Mouse (Mus musculus) kidney, postnatal 0 days (tissue): ENCODE measurements around the gene Gm21985. TPM values are rescaled to one million over a fixed set of nuclear protein-coding genes. Genes with fewer than 3 reads are reported as not detected.
"Not testable (repeated sequence)": the region's sequence is repeated elsewhere in the genome, so short reads cannot be mapped to it uniquely, and the experiment has no call there.

Experiments
- ATAC-seq: fragments of 200-750 bp; cut with Nextera tagmentation; replicated peaks from 2 replicates; pipeline ENCODE4 v1.8.0; 2017; ENCODE audit warnings: low read depth, moderate number of reproducible peaks, moderate TSS enrichment, moderate library complexity; ENCODE audit not compliant: low FRiP score
- DNase-seq: peaks from one replicate; pipeline ENCODE4 v3.0.0-alpha.2; 2016; ENCODE audit warnings: low spot score
- H3K27ac ChIP-seq: fragments of 300-500 bp; sonication (generic); 2 replicates; pipeline ENCODE4 v1.5.1; 2014; ENCODE audit warnings: mild to moderate bottlenecking
- H3K27me3 ChIP-seq: fragments of 300-500 bp; sonication (generic); 2 replicates; pipeline ENCODE4 v1.6.1; 2014; ENCODE audit warnings: low read length, mixed read lengths; ENCODE audit not compliant: insufficient read depth
- H3K36me3 ChIP-seq: fragments of 300-500 bp; sonication (generic); 2 replicates; pipeline ENCODE4 v1.6.1; 2014; ENCODE audit warnings: low read length, mixed read lengths; ENCODE audit not compliant: insufficient read depth
- H3K4me1 ChIP-seq: fragments of 300-500 bp; sonication (generic); replicated peaks from 2 replicates; pipeline ENCODE4 v1.6.1; 2014; ENCODE audit warnings: antibody characterized with exemption, low read length, mixed read lengths; ENCODE audit not compliant: insufficient read depth
- H3K4me2 ChIP-seq: fragments of 300-500 bp; sonication (generic); 2 replicates; pipeline ENCODE4 v1.6.1; 2014; ENCODE audit warnings: mild to moderate bottlenecking, low read length, moderate library complexity, mixed read lengths
- H3K4me3 ChIP-seq: fragments of 300-500 bp; sonication (generic); replicated peaks from 2 replicates; pipeline ENCODE4 v1.5.1; 2014; ENCODE audit warnings: low read depth, low read length
- H3K9ac ChIP-seq: fragments of 300-500 bp; sonication (generic); 2 replicates; pipeline ENCODE4 v1.6.1; 2014; ENCODE audit warnings: low read depth, low read length
- H3K9me3 ChIP-seq: fragments of 300-500 bp; sonication (generic); replicated peaks from 2 replicates; pipeline ENCODE4 v1.6.1; 2016; ENCODE audit warnings: low read length, inconsistent platforms, mixed read lengths
- CTCF ChIP-seq: IDR thresholded peaks from 2 replicates; pipeline ENCODE4 v1.5.1; 2016; ENCODE audit warnings: antibody characterized with exemption, low read depth, mild to moderate bottlenecking, moderate library complexity
- WGBS: fragments of 180-500 bp; shearing (Covaris S2); extraction: QIAGEN DNeasy Blood & Tissue Kit; methylation state at CpG from one replicate; pipeline ENCODE4 v1.1.7; 2014; 5-methylcytosine and 5-hydroxymethylcytosine counted together
- polyA plus RNA-seq: library from polyadenylated mRNA; unstranded; fragments of >200 nt; fragmentation: Nextera tagmentation; extraction: Ambion mirVana; gene quantifications from 2 replicates; pipeline ENCODE4 v1.2.1, GENCODE M21; 2015

Gm21985 gene
- polyA plus RNA-seq, 1 experiment from 2014 or later = not detected

- TF ChIP-seq CTCF = no peak
- no peak for ATAC-seq
- H3K27ac ChIP-seq = no peak overlapping the region
- H3K4me3 ChIP-seq = no peak overlapping the region
- no peaks in the 10 kb centered on the region for H3K36me3 ChIP-seq
- DNase-seq = no peak
- no peak overlapping the region for H3K9ac ChIP-seq
- H3K4me1 ChIP-seq = 0 out of 2 replicates have a peak, but pooled peaks cover 6% of the 10 kb centered on the region
- no peak overlapping the region for H3K4me2 ChIP-seq
- H3K27me3 ChIP-seq = no peaks in the 10 kb centered on the region
- no peaks in the 10 kb centered on the region for H3K9me3 ChIP-seq
These were observed 127.8 kb downstream of the Gm21985 start for GRCm38 (mm10) chr2:112393958-112394357.

GRCm38 (mm10) chr2:112396649-112397048, 130.5 kb downstream of the Gm21985 start:
- WGBS = 36% methylated on average over 1 of the region's 1 CpGs
- ATAC-seq = no peak
- no peaks in the 10 kb centered on the region for H3K36me3 ChIP-seq
- no peaks in the 10 kb centered on the region for H3K27me3 ChIP-seq
- H3K4me1 ChIP-seq = 0 out of 2 replicates have a peak, but pooled peaks cover under 1% of the 10 kb centered on the region
- DNase-seq = no peak
- no peak overlapping the region for H3K27ac ChIP-seq
- H3K9ac ChIP-seq = no peak overlapping the region
- H3K4me2 ChIP-seq = no peak overlapping the region
- no peak overlapping the region for H3K4me3 ChIP-seq
- TF ChIP-seq CTCF = no peak
- H3K9me3 ChIP-seq = no peaks in the 10 kb centered on the region

GRCm38 (mm10) chr2:112407030-112407429, 140.9 kb downstream of the Gm21985 start:
- H3K4me1 ChIP-seq = no peaks in the 10 kb centered on the region
- 85% methylated on average over 3 of the region's 3 CpGs for WGBS
- H3K9ac ChIP-seq = no peak overlapping the region
- H3K36me3 ChIP-seq = 0 out of 2 replicates have a peak, but pooled peaks cover 3% of the 10 kb centered on the region
- ATAC-seq (no peak), DNase-seq (no peak)
- H3K4me2 ChIP-seq = no peak overlapping the region
- no peaks in the 10 kb centered on the region for H3K9me3 ChIP-seq
- H3K27ac ChIP-seq = no peak overlapping the region
- TF ChIP-seq CTCF = no peak
- H3K27me3 ChIP-seq = no peaks in the 10 kb centered on the region
- H3K4me3 ChIP-seq = no peak overlapping the region

- no peaks in the 10 kb centered on the region for H3K27me3 ChIP-seq
- no peaks in the 10 kb centered on the region for H3K4me1 ChIP-seq
- no peak overlapping the region for H3K4me2 ChIP-seq
- H3K4me3 ChIP-seq = no peak overlapping the region
- no peaks in the 10 kb centered on the region for H3K9me3 ChIP-seq
- ATAC-seq = no peak
- no peak for TF ChIP-seq CTCF
- H3K27ac ChIP-seq = no peak overlapping the region
- no peak overlapping the region for H3K9ac ChIP-seq
- no peaks in the 10 kb centered on the region for H3K36me3 ChIP-seq
- WGBS = 79% methylated on average over 3 of the region's 3 CpGs
- DNase-seq = no peak
These were observed 159.2 kb downstream of the Gm21985 start for GRCm38 (mm10) chr2:112425308-112425707.

- H3K9me3 ChIP-seq, H3K9ac ChIP-seq, H3K36me3 ChIP-seq, H3K27me3 ChIP-seq, H3K27ac ChIP-seq, H3K4me3 ChIP-seq, H3K4me2 ChIP-seq, H3K4me1 ChIP-seq, ATAC-seq, DNase-seq: not testable (repeated sequence)
- 92% methylated on average over 3 of the region's 3 CpGs for WGBS
These were observed 162.4 kb downstream of the Gm21985 start for GRCm38 (mm10) chr2:112428534-112428933.

GRCm38 (mm10) chr2:112429665-112430064, 163.6 kb downstream of the Gm21985 start:
- WGBS = 80% methylated on average over 4 of the region's 4 CpGs
- no peaks in the 10 kb centered on the region for H3K27me3 ChIP-seq
- no peaks in the 10 kb centered on the region for H3K36me3 ChIP-seq
- DNase-seq (no peak), ATAC-seq (no peak)
- H3K9ac ChIP-seq = no peak overlapping the region
- TF ChIP-seq CTCF = no peak
- no peak overlapping the region for H3K4me3 ChIP-seq
- no peak overlapping the region for H3K4me2 ChIP-seq
- H3K9me3 ChIP-seq = no peaks in the 10 kb centered on the region
- H3K27ac ChIP-seq = no peak overlapping the region
- H3K4me1 ChIP-seq = no peaks in the 10 kb centered on the region

GRCm38 (mm10) chr2:112430403-112430802, 164.3 kb downstream of the Gm21985 start:
- H3K4me1 ChIP-seq = no peaks in the 10 kb centered on the region
- WGBS = 43% methylated on average over 5 of the region's 5 CpGs
- no peak for DNase-seq
- no peak overlapping the region for H3K27ac ChIP-seq
- TF ChIP-seq CTCF = no peak
- H3K9ac ChIP-seq = no peak overlapping the region
- no peak overlapping the region for H3K4me2 ChIP-seq
- no peak overlapping the region for H3K4me3 ChIP-seq
- ATAC-seq = no peak; the same call in 1 of the 2 replicates
- no peaks in the 10 kb centered on the region for H3K9me3 ChIP-seq
- H3K36me3 ChIP-seq = no peaks in the 10 kb centered on the region
- H3K27me3 ChIP-seq = no peaks in the 10 kb centered on the region
